Mouse (Mus musculus) kidney, embryonic 16.5 days (tissue): ENCODE data around the gene Fdx1. TPM values are rescaled to one million over a fixed set of nuclear protein-coding genes. Genes with fewer than 3 reads are reported as not detected.
A peak's percentile ranks its signal among the peaks of the same experiment; 100 is the strongest.

Source experiments
- ATAC-seq: fragments of 200-750 bp; cut with Nextera tagmentation; 2 replicates; pipeline ENCODE4 v1.8.0; 2017; ENCODE audit warnings: moderate TSS enrichment; ENCODE audit not compliant: low FRiP score, low TSS enrichment
- H3K27ac ChIP-seq: fragments of 300-500 bp; sonication (generic); 2 replicates; pipeline ENCODE4 v1.5.1; 2014; ENCODE audit warnings: low read length
- H3K27me3 ChIP-seq: fragments of 300-500 bp; sonication (generic); 2 replicates; pipeline ENCODE4 v1.6.1; 2014; ENCODE audit warnings: low read length, control low read depth, mixed read lengths; ENCODE audit not compliant: insufficient read depth
- H3K36me3 ChIP-seq: fragments of 300-500 bp; sonication (generic); 2 replicates; pipeline ENCODE4 v1.6.1; 2014; ENCODE audit warnings: low read length, control low read depth, mixed read lengths; ENCODE audit not compliant: insufficient read depth
- H3K4me1 ChIP-seq: fragments of 300-500 bp; sonication (generic); 2 replicates; pipeline ENCODE4 v1.6.1; 2014; ENCODE audit warnings: low read length, control low read depth, mixed read lengths; ENCODE audit not compliant: insufficient read depth
- H3K4me2 ChIP-seq: fragments of 300-500 bp; sonication (generic); replicated peaks from 2 replicates; pipeline ENCODE4 v1.6.1; 2014; ENCODE audit warnings: low read depth, low read length
- H3K4me3 ChIP-seq: fragments of 300-500 bp; sonication (generic); 2 replicates; pipeline ENCODE4 v1.5.1; 2014; ENCODE audit warnings: mild to moderate bottlenecking, low read length
- H3K9ac ChIP-seq: fragments of 300-500 bp; sonication (generic); replicated peaks from 2 replicates; pipeline ENCODE4 v1.6.1; 2014; ENCODE audit warnings: low read length
- H3K9me3 ChIP-seq: fragments of 300-500 bp; sonication (generic); 2 replicates; pipeline ENCODE4 v1.6.1; 2016; ENCODE audit warnings: low read length, control low read depth
- WGBS: fragments of 180-500 bp; shearing (Covaris S2); extraction: QIAGEN DNeasy Blood & Tissue Kit; methylation state at CpG from one replicate; pipeline ENCODE4 v1.1.7; 2014; 5-methylcytosine and 5-hydroxymethylcytosine counted together
- polyA plus RNA-seq: library from polyadenylated mRNA; unstranded; fragments of >200 nt; fragmentation: Nextera tagmentation; extraction: Ambion mirVana; gene quantifications from 2 replicates; pipeline ENCODE4 v1.2.1, GENCODE M21; 2015

Gene Fdx1
- polyA plus RNA-seq: 114 and 119 TPM in 2 replicates

- peak; percentile 97 for ATAC-seq
- Histone ChIP-seq H3K9ac (peak within 1 kb of the TSS; percentile 90), H3K9me3 (0 out of 2 replicates have a peak, but pooled peaks cover 2% of the 10 kb centered on the region), H3K36me3 (no peaks in the 10 kb centered on the region), H3K4me3 (peak within 1 kb of the TSS; percentile 81), H3K4me2 (peak within 1 kb of the TSS; percentile 55), H3K4me1 (peaks cover 25% of the 10 kb centered on the region), H3K27ac (peak within 1 kb of the TSS; percentile 84), H3K27me3 (no peaks in the 10 kb centered on the region)
- under 1% methylated on average over 76 of the region's 81 CpGs for WGBS
These were observed at the start of gene Fdx1 for GRCm38 (mm10) chr9:51962975-51963701. TSS of gene Fdx1 (minus strand) at chr9:51963556.

GRCm38 (mm10) chr9:52012781-52013436, 49.6 kb upstream of the Fdx1 start:
- no peak overlapping the region for H3K4me3 ChIP-seq
- WGBS: 84% methylated on average over 5 of the region's 5 CpGs

GRCm38 (mm10) chr9:52012311-52012710, 49.0 kb upstream of the Fdx1 start:
- H3K4me1 ChIP-seq: no peaks in the 10 kb centered on the region
- no peaks in the 10 kb centered on the region for H3K36me3 ChIP-seq
- no peak overlapping the region for H3K9ac ChIP-seq
- no peak overlapping the region for H3K27ac ChIP-seq
- WGBS: 90% methylated on average over 1 of the region's 1 CpGs
- H3K9me3 ChIP-seq: no peaks in the 10 kb centered on the region
- H3K27me3 ChIP-seq: no peaks in the 10 kb centered on the region
- no peak for ATAC-seq
- no peak overlapping the region for H3K4me3 ChIP-seq
- no peak overlapping the region for H3K4me2 ChIP-seq

More at GRCm38 (mm10) chr9:52012781-52013436, 49.6 kb upstream of the Fdx1 start:
- Histone ChIP-seq H3K4me2 (no peak overlapping the region), H3K9ac (no peak overlapping the region), H3K27me3 (no peaks in the 10 kb centered on the region), H3K4me1 (no peaks in the 10 kb centered on the region), H3K27ac (0 out of 2 replicates have a peak overlapping the region, but pooled peaks have one; percentile 66), H3K36me3 (no peaks in the 10 kb centered on the region), H3K9me3 (no peaks in the 10 kb centered on the region)
- no peak for ATAC-seq

GRCm38 (mm10) chr9:52008511-52008910, 45.2 kb upstream of the Fdx1 start:
- Histone ChIP-seq H3K9ac (no peak overlapping the region), H3K4me1 (peaks cover 4% of the 10 kb centered on the region; the same call in 1 of the 2 replicates), H3K4me3 (no peak overlapping the region), H3K4me2 (no peak overlapping the region), H3K27me3 (no peaks in the 10 kb centered on the region), H3K27ac (no peak overlapping the region), H3K9me3 (no peaks in the 10 kb centered on the region), H3K36me3 (no peaks in the 10 kb centered on the region)
- WGBS: 86% methylated on average over 1 of the region's 1 CpGs
- no peak for ATAC-seq

GRCm38 (mm10) chr9:52007341-52007740, 44.0 kb upstream of the Fdx1 start:
- Histone ChIP-seq H3K4me1 (peaks cover 5% of the 10 kb centered on the region; the same call in 1 of the 2 replicates), H3K4me3 (no peak overlapping the region), H3K9ac (no peak overlapping the region), H3K27me3 (no peaks in the 10 kb centered on the region), H3K27ac (no peak overlapping the region), H3K9me3 (no peaks in the 10 kb centered on the region), H3K36me3 (no peaks in the 10 kb centered on the region), H3K4me2 (no peak overlapping the region)
- ATAC-seq: no peak
- WGBS: 38% methylated on average over 2 of the region's 2 CpGs

- Histone ChIP-seq H3K27ac (no peak overlapping the region), H3K4me1 (peaks cover 5% of the 10 kb centered on the region; the same call in 1 of the 2 replicates), H3K27me3 (no peaks in the 10 kb centered on the region), H3K9me3 (no peaks in the 10 kb centered on the region), H3K4me3 (no peak overlapping the region), H3K9ac (no peak overlapping the region), H3K36me3 (no peaks in the 10 kb centered on the region), H3K4me2 (no peak overlapping the region)
- ATAC-seq: no peak
- WGBS: 19% methylated on average over 4 of the region's 4 CpGs
These were observed 40.1 kb upstream of the Fdx1 start for GRCm38 (mm10) chr9:52003501-52003900.

- H3K9ac ChIP-seq: no peak overlapping the region
- H3K9me3 ChIP-seq: peaks cover 8% of the 10 kb centered on the region; the same call in 1 of the 2 replicates
- 75% methylated on average over 5 of the region's 5 CpGs for WGBS
- H3K4me1 ChIP-seq: 0 out of 2 replicates have a peak, but pooled peaks cover 2% of the 10 kb centered on the region
- no peak overlapping the region for H3K27ac ChIP-seq
- H3K36me3 ChIP-seq: no peaks in the 10 kb centered on the region
- H3K27me3 ChIP-seq: no peaks in the 10 kb centered on the region
- H3K4me2 ChIP-seq: no peak overlapping the region
- no peak overlapping the region for H3K4me3 ChIP-seq
- ATAC-seq: no peak
These were observed 32.2 kb upstream of the Fdx1 start for GRCm38 (mm10) chr9:51995331-51996099.

- no peaks in the 10 kb centered on the region for H3K36me3 ChIP-seq
- H3K4me2 ChIP-seq: no peak overlapping the region
- H3K9me3 ChIP-seq: peaks cover 8% of the 10 kb centered on the region; the same call in 1 of the 2 replicates
- no peak overlapping the region for H3K27ac ChIP-seq
- H3K4me1 ChIP-seq: 0 out of 2 replicates have a peak, but pooled peaks cover 2% of the 10 kb centered on the region
- no peaks in the 10 kb centered on the region for H3K27me3 ChIP-seq
- no peak for ATAC-seq
- H3K9ac ChIP-seq: no peak overlapping the region
- 80% methylated on average over 5 of the region's 5 CpGs for WGBS
- H3K4me3 ChIP-seq: no peak overlapping the region
These were observed 31.4 kb upstream of the Fdx1 start for GRCm38 (mm10) chr9:51994636-51995260.
